Mouse (Mus musculus) bone marrow macrophage, adult 2 months (primary cell): ENCODE results near the gene Lrrc18.

Experiments
- CTCF ChIP-seq: IDR thresholded peaks from 2 replicates; pipeline ENCODE4 v1.5.1; 2012; ENCODE audit warnings: low read depth, mild to moderate bottlenecking, low read length, moderate library complexity
- POLR2A ChIP-seq: IDR thresholded peaks from 2 replicates; pipeline ENCODE4 v1.6.1; 2012; ENCODE audit warnings: mild to moderate bottlenecking, low read depth, low read length, borderline replicate concordance

GRCm38 (mm10) chr14:32994954-32995636, 3.9 kb downstream of the Lrrc18 start:
- no peak for TF ChIP-seq CTCF
- TF ChIP-seq POLR2A = no peak
